Mouse (Mus musculus) gastrocnemius, postnatal 4 days (tissue): ENCODE results near the gene Akt1. TPM values are rescaled to one million over a fixed set of nuclear protein-coding genes. Genes with fewer than 3 reads are reported as not detected.

ENCODE experiments used
- DNase-seq, 2 experiments: peaks; one replicate each; pipeline ENCODE4 v3.0.0; 2021 to 2022; ENCODE audit warnings: low spot score in 2 of 2, mixed read lengths in 2 of 2
- total RNA-seq, 2 experiments: library from RNA; stranded (reverse); gene quantifications; 2 replicates each; pipeline ENCODE4 v1.2.3; 2021

Gene Akt1
- total RNA-seq, 2 experiments from 2014 or later, result 258 to 259 TPM

DNA sequence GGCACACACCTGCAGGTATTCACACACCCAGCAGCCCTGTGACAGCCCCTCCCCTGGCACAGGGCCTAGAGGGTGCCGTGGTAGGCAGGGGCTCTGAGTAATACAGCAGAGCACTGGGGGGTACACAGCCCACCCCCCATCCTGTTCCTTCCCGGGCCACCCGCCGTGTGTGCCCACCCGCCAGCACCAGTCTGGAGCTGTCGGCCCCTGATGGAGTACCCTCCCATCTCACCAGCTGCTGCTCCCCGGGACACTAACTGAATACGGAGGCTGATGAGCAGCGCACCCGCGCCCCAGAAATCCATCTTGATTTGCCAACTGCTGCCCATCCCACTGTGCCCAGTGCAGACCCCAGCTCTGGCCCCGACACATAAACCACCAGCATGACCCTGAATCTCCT lies 11.0 kb downstream of the Akt1 start:
- no peak for DNase-seq

DNA sequence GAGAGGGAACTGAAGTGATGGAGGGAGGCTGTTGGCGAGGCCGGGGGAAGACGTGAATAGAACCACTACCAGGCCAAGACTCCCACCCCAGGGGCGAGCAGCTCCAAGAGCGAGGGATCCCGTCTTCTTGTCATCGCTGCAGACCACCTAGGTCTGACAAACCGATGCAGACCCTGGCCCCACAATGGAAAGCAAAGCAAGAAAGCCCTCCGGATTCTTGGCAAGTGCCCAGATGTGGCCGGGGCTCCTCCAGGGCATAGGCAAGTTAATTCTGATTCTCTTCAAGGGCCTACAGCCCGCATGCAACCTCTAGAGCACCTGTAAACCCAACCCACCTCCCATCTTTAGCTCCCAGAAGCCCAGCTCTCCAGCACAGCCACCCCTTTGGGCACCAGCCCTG lies 11.4 kb downstream of the Akt1 start:
- DNase-seq, result no peak

DNA sequence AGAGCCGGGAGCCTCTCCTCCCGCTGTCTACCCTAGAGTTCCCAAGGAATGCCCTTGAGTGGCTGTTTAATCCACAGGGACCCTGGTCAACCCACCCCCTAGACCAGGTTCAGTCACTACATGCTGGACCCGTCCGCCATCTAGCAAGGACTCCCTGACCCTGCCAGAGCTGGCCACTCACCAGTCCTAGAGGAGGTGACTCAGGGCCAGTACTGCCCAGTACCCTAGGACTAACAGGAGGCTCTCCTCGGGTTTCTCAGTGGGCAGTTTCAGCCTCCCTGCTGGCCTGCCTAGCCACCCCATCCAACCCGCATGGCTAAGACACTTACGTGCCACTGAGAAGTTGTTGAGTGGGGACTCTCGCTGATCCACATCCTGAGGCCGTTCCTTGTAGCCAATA lies 12.8 kb downstream of the Akt1 start:
- DNase-seq, result no peak

DNA sequence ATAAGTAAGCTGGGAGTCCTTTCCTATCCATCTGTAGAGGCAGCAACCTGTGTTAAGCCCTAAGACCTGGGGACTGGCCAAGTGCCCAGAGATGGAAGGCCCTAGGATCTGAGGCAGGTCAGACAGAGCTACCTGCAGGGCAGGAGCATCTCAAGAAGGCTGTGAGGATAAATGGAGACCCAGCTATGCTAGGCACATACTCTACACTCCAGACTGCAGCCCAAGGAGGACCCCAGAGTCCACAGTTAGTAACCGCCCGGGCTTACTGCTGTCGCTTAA lies 13.4 kb downstream of the Akt1 start:
- no peak for DNase-seq

DNA sequence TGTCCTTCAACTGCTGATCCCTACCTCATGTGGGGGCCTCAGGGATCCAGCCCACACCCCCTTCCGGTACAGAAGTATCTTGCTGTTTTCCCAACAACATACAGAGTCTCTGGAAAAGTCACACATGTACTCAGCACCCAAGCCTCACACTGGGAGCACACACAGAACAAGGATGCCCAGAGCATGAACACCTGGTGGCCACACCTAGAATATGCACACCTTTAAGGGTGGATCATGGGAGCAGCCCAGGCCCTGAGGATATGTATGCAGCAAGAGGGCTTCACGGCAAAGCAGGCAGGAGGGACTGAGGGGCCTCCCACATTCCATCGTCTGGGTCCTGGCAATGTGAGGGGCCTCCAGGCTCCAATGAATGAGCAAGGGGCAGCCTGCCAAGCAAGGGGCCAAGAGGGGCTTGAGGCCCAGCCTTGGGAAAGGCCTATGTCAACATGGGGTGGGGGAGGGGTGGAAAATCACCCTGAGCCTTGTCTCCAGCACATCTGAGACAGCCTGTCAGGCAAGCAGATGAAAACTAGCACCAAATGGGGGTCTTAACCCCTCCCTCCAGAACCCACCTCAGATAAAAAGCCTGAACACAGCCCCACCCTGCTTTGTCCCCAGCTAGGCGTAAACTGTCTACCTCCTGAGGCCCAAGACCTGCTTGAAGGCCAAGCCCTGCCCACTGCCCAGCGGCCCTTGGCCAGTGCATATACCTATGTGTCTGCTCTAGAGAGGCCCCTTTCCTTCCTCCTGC lies 13.9 kb downstream of the Akt1 start:
- DNase-seq, result peak in 1 of 2 experiments; percentile 65

DNA sequence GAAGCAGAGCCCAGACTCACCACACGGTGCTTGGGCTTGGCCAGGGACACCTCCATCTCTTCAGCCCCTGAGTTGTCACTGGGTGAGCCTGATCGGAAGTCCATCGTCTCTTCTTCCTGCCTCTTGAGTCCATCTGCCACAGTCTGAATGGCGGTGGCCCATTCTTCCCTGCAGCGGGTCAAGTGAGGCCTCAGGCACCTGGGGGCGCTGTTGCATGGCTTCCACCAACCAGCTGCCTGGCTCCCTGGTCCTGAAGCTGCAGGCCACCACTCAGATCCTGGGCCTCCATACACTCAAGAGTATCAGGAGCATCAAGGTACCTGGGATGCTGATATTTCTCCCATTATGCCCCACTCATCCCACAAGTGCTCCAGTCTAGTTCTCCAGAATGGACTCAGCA lies 15.6 kb downstream of the Akt1 start:
- peak; percentile 80 to 83 for DNase-seq

DNA sequence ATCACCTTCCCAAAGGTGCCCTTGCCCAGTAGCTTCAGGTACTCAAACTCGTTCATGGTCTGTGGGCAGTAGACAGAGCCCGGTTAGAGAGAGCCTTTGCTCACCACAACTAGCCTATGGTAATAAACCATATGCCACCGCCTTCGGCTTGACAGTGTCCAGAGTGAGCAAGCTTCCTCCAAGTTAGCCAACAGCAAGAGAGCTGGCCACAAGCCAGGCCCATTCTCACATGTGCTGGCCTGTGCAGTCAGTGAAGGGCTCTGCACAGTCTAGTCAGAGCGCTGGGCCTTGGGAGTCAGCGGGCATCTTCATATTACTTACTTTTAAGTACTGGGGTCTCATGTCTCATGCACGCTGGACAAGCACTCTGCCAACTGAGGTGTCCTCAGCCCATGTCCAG lies 16.1 kb downstream of the Akt1 start:
- DNase-seq, result no peak

DNA sequence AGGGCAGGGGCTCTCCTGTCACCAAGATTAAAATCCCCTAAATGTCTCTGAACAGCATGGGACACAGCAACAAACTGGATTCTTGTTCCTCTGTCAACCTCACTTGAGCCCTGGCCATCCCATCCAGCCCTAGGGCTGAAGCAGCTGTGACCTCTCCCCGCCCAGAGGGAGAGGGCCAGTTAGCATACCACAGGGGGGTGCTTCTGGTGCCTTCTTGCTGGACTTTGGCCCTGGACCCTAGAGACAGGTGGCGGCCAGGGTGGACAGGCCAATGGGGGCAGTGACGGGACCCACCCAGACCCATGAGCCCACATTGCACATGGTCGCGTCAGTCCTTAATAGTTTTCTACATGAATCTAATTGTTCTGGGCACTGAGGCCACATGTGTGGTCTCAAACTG lies 20.6 kb downstream of the Akt1 start:
- no peak for DNase-seq

DNA sequence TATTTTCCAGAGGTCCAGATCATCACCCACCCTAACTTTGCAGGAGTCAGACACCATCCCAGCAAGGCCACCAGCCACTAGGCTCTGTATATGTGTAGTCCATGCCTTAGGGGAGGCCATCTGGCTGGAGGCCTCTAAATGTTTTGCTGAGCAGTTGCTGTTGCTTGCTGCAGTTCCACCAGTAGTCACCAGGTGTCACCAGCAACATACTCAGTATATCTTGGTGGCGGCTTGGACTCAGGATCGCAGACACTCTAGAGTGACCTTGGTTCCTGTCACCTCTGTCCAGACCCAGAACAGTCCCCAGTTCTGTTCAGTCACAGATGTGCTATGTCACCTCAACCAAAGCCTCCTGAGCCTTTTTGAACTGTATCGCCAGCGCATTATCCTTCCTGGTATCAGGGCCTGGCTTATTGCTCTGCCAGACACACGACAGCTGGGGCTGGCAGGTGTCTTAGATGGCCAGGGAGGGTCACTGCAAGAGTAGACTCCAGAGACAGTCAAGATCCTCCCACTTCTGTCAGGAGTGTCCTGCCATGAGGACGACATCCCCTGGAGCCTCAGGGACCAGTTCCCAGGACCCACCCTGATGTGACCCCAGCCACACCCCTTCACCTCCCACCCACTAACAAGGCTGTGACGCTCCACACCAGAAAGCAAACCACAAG lies 21.4 kb downstream of the Akt1 start:
- peak; percentile 61 to 87 for DNase-seq

DNA sequence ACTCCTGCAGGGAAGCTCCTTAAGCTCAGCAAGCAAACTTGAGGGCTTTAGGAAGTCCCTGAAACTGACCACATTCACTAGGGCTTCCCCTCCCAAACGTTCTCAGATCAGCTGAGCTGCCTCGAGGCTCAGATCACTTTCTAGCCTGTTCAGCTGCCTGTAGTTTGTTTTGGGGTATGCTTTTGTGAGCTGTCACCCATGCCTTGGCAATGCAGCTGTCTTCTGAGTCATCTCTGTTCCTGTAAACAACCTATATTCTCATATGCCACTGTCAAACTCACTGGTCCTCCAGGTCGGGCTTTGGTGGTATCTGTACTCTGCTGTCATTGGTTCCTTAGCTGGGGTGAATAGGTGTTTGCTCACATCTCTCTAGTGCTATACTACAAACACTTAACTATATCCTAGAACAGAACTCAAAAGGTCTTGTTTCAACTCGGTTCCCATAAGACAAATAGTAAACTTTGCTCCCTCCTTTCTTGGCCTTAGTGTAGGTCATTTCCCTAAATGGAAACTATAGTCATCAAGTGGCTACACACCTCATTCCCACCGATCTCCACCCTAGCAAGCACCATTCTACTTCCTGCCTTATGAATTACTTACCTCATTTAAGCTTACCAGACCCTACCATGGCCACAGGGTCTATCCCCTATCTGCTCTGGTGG lies 22.8 kb downstream of the Akt1 start:
- DNase-seq, result no peak

DNA sequence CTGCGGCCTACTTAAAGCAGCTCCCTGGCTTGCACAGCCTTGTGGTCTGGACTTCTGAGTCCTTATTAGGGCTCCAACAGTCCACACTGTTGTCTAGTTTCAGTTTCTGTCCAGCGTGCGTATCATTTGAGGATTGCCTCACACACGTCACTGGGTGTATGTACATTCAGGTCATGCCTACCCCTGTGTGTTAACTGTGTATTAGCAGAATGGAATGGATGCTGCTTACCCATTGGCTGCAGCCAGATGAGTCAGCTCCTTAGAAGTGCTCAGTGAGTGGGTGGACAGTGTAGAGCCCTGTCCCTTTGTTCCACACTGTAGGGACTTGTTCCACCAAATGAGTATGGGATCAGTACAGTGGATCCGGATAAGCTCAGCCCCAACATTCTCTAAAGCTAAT lies 26.6 kb downstream of the Akt1 start:
- no peak for DNase-seq

DNA sequence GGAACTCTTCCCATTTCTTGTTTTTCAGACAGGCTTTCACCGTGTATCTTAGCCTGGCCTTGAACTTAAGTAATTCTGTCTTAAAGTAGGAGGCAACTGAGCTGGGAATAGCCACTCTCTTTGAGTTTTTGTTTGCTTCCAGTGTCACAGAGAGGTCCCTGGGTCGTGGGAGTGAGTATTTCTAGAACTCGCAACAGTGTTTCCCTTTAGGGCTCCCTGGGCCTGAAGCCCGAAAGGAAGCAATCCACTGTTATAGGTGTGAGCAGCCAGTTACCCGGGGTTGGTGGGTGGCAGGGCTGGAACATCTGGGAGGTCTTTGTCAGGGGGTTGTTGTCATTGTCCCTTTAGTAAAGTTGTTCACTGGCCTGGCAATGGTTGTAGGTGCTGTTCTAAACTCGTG lies 28.5 kb downstream of the Akt1 start:
- no peak for DNase-seq

DNA sequence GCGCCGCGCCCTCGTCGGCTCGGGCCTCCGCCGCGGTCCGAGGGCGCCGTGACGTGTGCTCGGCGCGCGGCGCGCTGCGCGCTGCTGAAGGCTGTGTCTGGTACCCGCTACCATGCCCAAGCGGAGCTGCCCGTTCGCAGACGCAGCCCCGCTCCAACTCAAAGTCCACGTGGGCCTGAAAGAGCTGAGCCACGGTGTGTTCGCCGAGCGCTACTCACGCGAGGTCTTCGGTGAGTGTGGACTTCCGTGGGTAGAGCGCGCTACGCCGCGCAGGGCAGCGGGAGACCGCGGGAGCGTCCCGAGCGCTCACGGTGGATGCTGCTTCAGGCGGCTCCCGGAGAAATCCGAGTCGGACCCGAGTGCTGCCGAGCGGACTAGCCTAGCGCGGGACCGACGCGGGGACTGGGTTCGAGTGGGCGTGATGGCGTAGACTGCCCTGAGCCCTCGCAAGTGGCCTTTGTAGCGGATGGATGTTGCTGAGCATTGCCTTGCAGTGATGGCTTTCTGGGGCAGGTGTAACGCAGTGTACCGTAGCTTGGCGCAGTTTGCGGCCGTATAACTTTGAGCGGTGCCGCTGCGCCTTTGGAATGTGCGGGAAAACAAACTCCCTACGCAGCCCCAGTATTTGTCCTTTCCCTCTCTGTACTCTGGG lies 29.7 kb downstream of the Akt1 start:
- DNase-seq, result peak in 1 of 2 experiments; percentile 59

DNA sequence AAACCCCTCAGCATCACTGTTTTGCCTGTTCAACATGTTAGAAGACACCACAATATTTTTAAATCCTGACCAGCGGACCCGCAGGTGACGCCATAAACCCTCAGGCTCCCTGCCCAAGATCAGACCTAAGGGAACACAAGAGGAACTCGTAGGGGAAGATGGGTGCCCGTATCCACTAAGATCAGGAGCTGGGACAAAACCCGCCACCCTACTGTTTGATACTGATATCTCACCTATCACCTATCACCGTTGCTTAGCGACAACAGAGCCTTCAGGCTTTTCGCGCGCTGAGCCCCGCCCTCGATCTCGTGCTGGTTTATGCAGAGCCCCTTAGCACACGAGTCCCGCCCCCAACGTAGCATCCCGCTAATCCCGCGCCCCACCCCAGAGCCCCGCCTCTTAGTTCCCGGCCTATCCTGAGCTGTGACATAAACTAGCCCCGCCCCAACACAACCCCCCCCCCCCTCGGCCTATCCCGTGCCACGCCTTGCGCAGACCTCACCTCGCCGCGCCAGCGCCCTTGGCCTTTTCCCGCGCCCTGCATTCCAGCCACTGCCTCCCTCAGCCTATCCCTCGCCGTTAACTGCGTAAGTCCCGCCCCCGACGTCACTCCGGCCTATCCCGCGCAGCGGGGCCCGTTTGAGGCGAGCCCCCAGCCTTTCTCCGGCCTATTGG lies 30.4 kb downstream of the Akt1 start, which contains the start of gene Siva1:
Siva1 (plus strand) TSS at position 500 of the 675 bp plus-strand sequence.
- DNase-seq, result peak; percentile 97 to 100

DNA sequence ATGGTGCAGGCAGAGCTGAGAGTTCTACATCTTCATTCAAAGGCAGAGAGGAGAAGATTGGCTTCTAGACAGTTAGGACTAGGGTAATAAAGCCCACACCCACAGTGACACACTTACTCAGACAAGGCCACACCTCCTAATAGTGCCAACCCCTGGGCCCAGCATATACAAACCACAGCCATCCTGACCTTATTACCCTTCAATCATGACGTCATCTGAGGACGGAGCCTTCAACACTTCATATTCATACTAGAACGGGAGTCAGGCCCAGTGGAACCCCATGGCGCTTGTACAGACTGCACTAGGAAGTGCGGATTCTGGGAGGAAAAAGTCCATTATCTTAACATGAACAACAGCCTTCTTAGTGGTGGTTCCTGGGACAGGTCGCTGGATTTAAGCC lies 31.6 kb downstream of the Akt1 start:
- DNase-seq, result no peak

DNA sequence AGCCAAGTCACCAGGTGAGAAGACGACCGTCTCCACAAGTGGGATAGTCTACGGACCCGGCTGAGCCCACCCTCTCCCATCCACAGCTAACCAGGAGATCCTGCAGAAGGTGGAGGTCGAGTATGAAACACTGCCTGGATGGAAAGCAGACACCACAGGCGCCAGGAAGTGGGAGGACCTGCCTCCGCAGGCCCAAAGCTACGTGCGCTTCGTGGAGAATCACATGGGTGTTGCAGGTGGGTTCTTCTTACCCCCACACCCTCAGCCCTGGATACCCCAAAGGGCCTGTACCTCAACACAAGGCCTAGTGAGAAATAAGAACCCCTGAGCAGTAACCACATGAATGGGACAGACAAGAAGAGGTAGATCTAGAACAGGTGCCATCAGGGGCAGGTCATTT lies 35.2 kb downstream of the Akt1 start:
- no peak for DNase-seq

DNA sequence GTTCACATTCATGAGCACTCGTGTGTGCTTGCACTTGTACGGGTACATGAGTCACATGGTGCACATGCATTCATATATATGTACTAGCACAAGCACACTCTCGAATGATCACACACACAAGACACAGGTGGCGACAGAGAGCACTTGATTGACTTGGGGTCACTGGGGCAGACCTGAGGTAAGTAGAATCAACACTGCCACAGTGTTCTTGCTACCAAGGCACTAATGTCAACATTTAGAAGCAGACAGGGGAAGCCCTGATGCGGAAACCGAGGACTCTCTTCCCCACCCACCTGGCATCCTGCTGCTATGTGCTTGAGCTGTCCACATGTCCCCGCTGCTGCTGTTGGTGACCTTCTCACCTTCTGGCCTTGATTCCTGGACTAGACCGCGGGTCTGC lies 41.0 kb downstream of the Akt1 start:
- DNase-seq, result no peak

DNA sequence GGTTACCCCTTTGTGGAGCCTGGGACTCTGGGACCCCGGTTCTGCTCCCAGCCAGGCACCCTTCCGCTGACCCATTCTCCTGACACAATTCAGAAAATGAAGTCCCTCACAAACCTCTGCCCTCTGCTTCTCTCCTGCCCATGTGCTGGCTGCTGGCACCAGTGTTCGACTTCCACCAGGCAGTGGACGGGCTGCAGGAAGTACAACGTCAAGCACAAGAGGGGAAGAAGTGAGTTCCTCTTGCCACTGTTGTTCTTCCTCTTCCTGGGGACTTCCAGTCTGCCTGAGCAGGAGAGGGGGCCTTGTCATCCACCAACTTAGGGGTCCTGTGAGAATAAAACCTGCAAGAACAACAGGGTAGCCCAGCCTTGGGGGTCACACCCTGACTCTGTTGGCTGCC lies 41.8 kb downstream of the Akt1 start:
- DNase-seq, result no peak

DNA sequence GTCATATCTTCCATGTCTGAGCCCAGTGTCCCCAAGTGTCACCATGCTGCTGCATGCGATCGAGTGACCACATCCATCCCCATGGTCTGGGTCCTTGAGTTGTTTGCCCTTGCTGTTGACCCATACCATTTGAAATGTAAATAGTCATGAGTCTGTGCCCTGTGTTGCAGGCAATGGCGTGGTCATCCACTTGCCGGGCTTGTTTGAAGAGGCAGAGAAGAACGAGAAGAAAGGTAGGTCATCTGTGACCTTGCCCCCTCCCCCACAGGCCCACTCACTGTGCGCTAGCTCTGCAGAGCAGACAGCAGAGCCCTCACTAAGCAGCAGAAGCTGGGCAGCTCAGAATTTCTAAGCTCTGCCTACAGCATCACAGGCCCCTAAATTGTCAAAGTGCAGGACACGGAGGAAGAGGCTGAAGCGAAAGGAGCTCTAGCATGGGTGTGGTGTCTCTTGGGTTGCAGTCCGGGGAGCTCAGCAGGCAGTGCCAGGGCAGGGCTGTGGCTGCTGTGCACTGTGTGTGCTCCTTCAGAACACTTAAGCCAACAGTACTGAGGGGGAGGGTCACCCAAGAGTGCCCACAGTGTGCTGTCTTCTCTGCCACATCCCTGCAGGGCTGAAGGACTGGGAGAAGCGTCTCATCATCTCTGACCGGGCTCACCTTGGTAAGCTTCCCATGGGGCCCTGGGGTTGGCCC lies 42.5 kb downstream of the Akt1 start:
- no peak for DNase-seq

DNA sequence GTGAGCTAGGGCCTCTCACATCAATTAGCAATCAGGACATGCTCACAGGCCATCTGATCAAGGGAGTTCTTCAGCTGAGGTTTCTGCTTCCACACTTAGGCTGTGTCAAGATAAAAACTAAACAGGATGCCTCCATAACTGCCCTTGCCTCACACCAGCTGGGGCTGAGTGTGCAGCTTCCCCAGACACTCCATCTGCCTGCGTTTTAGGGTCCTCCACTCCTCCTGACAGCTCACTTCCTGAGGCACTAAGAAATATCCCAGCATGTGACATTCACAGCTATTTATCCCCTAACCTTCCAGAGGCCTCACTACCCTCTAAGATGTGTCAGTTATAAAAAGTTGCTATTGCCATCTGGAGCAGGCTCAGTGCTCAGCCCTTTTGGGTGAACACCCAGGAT lies 43.2 kb downstream of the Akt1 start:
- no peak for DNase-seq

DNA sequence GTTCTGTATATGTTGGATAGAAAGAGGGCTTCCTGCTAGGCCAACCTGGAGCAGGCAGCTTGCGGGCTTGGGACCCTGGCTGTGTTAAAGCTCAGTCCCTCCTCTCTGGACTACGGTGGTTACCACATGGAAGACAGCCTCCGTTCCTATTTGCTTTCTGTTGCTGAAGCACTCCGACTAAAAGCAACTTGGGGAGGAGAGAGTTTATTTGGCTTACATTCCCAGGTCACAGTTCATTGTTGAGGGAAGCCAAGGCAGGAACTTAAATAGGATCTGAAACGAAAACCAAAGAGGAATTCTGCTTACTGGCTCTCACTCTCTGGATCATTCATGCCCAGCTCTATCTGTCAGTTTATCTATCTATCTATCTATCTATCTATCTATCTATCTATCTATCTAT lies 43.9 kb downstream of the Akt1 start:
- DNase-seq, result no peak
